Mouse (Mus musculus) liver, embryonic 11.5 days (tissue): ENCODE results near the gene Fam69a. TPM values are rescaled to one million over a fixed set of nuclear protein-coding genes. Genes with fewer than 3 reads are reported as not detected.
"Not testable (repeated sequence)": the region's sequence is repeated elsewhere in the genome, so short reads cannot be mapped to it uniquely, and the experiment has no call there.

Source experiments
- ATAC-seq: fragments of 200-750 bp; cut with Nextera tagmentation; replicated peaks from 2 replicates; pipeline ENCODE4 v1.8.0; 2017; ENCODE audit warnings: moderate number of reproducible peaks, mild to moderate bottlenecking, moderate TSS enrichment, moderate library complexity; ENCODE audit not compliant: low FRiP score
- DNase-seq: peaks from one replicate; pipeline ENCODE4 v3.0.0-alpha.2; 2017; ENCODE audit warnings: low spot score
- H3K27ac ChIP-seq: fragments of 300-500 bp; sonication (generic); 2 replicates; pipeline ENCODE4 v1.5.1; 2014; ENCODE audit warnings: mild to moderate bottlenecking, low read depth, low read length, control low read depth
- H3K27me3 ChIP-seq: fragments of 300-500 bp; sonication (generic); replicated peaks from 2 replicates; pipeline ENCODE4 v1.6.1; 2014; ENCODE audit warnings: low read length, mixed read lengths; ENCODE audit not compliant: control insufficient read depth, insufficient read depth
- H3K36me3 ChIP-seq: fragments of 300-500 bp; sonication (generic); 2 replicates; pipeline ENCODE4 v1.6.1; 2014; ENCODE audit warnings: mild to moderate bottlenecking, low read length, moderate library complexity, mixed read lengths; ENCODE audit not compliant: control insufficient read depth, insufficient read depth
- H3K4me1 ChIP-seq: fragments of 300-500 bp; sonication (generic); replicated peaks from 2 replicates; pipeline ENCODE4 v1.6.1; 2014; ENCODE audit warnings: low read length, mixed read lengths; ENCODE audit not compliant: control insufficient read depth, insufficient read depth
- H3K4me2 ChIP-seq: fragments of 300-500 bp; sonication (generic); 2 replicates; pipeline ENCODE4 v1.6.1; 2014; ENCODE audit warnings: mild to moderate bottlenecking, control low read depth, moderate library complexity
- H3K4me3 ChIP-seq: fragments of 300-500 bp; sonication (generic); 2 replicates; pipeline ENCODE4 v1.5.1; 2014; ENCODE audit warnings: low read depth, low read length, control low read depth
- H3K9ac ChIP-seq: fragments of 300-500 bp; sonication (generic); 2 replicates; pipeline ENCODE4 v1.6.1; 2014; ENCODE audit warnings: low read depth, low read length, control low read depth
- H3K9me3 ChIP-seq: fragments of 300-500 bp; sonication (generic); 2 replicates; pipeline ENCODE4 v1.6.1; 2016; ENCODE audit warnings: low read length, inconsistent platforms, mixed read lengths; ENCODE audit not compliant: control insufficient read depth
- WGBS: fragments of 180-500 bp; shearing (Covaris S2); extraction: QIAGEN DNeasy Blood & Tissue Kit; methylation state at CpG from one replicate; pipeline ENCODE4 v1.1.7; 2014; 5-methylcytosine and 5-hydroxymethylcytosine counted together
- polyA plus RNA-seq: library from polyadenylated mRNA; unstranded; fragments of >200 nt; fragmentation: Nextera tagmentation; extraction: Ambion mirVana; gene quantifications from 2 replicates; pipeline ENCODE4 v1.2.1, GENCODE M21; 2014

Fam69a gene
- polyA plus RNA-seq, 1 experiment from 2014 or later, result 20.6 TPM

DNA sequence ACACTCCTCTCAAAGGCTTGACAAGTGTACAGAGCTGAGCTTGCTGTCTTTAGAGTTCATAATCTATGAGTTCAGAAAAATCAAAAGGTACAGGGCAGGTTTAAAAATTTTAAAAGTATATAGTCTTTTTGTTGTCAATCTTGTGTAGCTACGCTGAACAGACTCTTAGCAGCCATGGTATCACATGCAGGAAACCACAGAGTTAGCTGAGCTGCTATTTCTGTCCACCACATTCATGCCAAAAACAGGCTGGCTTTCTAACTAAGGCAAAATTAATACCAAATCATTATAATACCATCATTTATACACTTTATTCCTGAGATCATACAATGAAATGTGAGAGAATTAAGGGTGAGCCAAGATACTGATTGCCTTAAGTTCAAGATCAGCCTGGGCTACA is 40.4 kb downstream of the Fam69a start:
- H3K36me3 ChIP-seq, result no peaks in the 10 kb centered on the region
- ATAC-seq, result no peak
- H3K4me1 ChIP-seq, result peaks cover 10% of the 10 kb centered on the region; the same call in 1 of the 2 replicates
- H3K27me3 ChIP-seq, result no peaks in the 10 kb centered on the region
- no peak overlapping the region for H3K9ac ChIP-seq
- no peak for DNase-seq
- WGBS, result 51% methylated on average over 1 of the region's 1 CpGs
- no peak overlapping the region for H3K4me2 ChIP-seq
- H3K9me3 ChIP-seq, result no peaks in the 10 kb centered on the region
- H3K27ac ChIP-seq, result no peak overlapping the region
- no peak overlapping the region for H3K4me3 ChIP-seq

DNA sequence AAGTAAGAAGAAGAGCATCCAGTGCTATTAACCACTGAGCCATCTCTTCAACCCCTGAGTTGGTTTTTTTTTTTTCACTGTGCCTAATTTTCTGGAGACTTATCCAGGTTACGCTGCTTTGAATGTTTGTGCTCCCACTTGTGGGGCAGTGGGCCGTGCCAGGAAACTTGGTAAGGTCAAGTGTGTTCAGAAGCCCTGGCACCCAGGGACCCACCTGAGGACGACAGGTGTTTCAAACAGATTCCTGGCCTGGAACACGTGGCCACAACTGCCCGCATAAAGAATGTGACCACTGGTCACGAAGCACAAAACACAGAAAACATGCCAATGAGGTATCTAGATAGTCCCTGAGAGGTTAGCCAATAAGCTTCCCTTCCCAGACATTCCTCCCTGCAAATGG is 43.4 kb downstream of the Fam69a start:
- 83% methylated on average over 6 of the region's 6 CpGs for WGBS

DNA sequence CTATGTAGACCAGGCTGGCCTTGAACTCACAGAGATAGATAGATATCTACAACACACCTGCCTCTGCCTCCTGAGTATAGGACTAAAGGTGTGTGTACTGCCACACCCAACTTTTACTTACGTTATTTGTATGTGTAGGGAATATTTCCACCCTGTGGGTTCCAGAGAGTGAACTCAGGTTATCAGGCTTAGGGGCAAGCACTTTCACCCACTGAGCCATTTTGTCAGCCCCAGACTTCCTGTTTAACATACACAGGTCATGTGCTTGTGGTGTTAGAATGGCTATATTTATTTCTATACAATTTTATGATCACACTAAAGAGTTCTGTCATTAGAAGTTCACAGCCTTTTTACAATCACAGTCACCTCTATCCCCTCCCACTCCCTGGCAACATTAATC is 43.9 kb downstream of the Fam69a start:
- no peak overlapping the region for H3K4me2 ChIP-seq
- no peaks in the 10 kb centered on the region for H3K27me3 ChIP-seq
- no peak overlapping the region for H3K27ac ChIP-seq
- ATAC-seq, result no peak
- H3K9ac ChIP-seq, result no peak overlapping the region
- no peak overlapping the region for H3K4me3 ChIP-seq
- no peaks in the 10 kb centered on the region for H3K36me3 ChIP-seq
- WGBS, result 59% methylated on average over 1 of the region's 1 CpGs
- H3K4me1 ChIP-seq, result 0 out of 2 replicates have a peak, but pooled peaks cover 3% of the 10 kb centered on the region
- no peaks in the 10 kb centered on the region for H3K9me3 ChIP-seq
- DNase-seq, result no peak

More for the DNA sequence above, 43.4 kb downstream of the Fam69a start:
- 0 out of 2 replicates have a peak, but pooled peaks cover 3% of the 10 kb centered on the region for H3K4me1 ChIP-seq
- no peak overlapping the region for H3K27ac ChIP-seq
- no peak overlapping the region for H3K4me2 ChIP-seq
- no peak overlapping the region for H3K9ac ChIP-seq
- ATAC-seq (no peak), DNase-seq (no peak)
- no peak overlapping the region for H3K4me3 ChIP-seq
- H3K27me3 ChIP-seq, result no peaks in the 10 kb centered on the region
- H3K9me3 ChIP-seq, result no peaks in the 10 kb centered on the region
- H3K36me3 ChIP-seq, result no peaks in the 10 kb centered on the region

DNA sequence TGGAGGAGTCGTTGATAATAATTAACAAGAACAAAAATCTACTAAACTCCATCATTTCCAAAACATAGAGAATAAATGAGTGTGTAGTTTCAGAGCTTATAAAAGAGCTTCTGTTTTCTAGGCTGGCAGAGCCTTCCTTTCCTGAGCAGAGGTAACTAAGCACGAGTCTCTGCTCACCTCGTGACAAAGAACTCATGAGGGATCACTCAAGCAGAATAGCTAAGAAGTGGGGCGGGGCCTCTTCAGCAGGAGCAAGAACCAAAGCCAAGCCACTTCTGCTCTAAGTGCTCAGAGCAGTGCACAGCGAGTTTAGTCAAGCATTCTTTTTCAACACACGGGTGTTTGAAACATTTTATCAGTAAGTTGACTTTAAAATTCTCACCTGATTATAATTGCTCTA is 45.7 kb downstream of the Fam69a start:
- no peaks in the 10 kb centered on the region for H3K36me3 ChIP-seq
- WGBS, result 62% methylated on average over 6 of the region's 6 CpGs
- no peaks in the 10 kb centered on the region for H3K27me3 ChIP-seq
- no peak overlapping the region for H3K27ac ChIP-seq
- no peak overlapping the region for H3K4me3 ChIP-seq
- H3K9ac ChIP-seq, result no peak overlapping the region
- no peak overlapping the region for H3K4me2 ChIP-seq
- H3K9me3 ChIP-seq, result no peaks in the 10 kb centered on the region
- no peak for DNase-seq
- ATAC-seq, result no peak
- H3K4me1 ChIP-seq, result no peaks in the 10 kb centered on the region

DNA sequence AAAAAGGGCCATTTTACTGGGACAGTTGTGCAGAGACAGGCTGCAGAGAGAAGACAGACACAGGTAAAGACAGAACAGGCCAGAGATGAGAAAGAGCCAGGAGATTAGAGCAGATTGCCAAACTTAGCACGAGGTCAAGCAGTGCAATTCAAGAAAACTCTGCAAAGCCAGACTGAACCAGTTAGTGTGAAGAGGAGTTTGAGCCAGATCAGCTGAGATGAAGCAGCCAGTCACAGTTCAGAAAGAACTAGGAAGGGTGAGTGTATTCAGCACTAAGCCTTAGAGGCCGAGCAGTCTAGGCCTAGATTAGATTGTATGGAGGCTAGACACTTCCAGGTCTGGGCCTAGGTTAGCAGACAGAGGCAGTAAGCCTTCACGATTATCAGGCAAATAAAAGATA is 47.2 kb downstream of the Fam69a start:
- Histone ChIP-seq H3K27ac (no peak overlapping the region; the same call in 1 of the 2 replicates), H3K4me1 (peaks cover 2% of the 10 kb centered on the region; the same call in 1 of the 2 replicates), H3K27me3 (no peaks in the 10 kb centered on the region), H3K4me2 (no peak overlapping the region), H3K9me3 (no peaks in the 10 kb centered on the region), H3K9ac (no peak overlapping the region), H3K4me3 (no peak overlapping the region), H3K36me3 (no peaks in the 10 kb centered on the region)
- no peak for ATAC-seq
- WGBS, result 72% methylated on average over 3 of the region's 3 CpGs
- no peak for DNase-seq

DNA sequence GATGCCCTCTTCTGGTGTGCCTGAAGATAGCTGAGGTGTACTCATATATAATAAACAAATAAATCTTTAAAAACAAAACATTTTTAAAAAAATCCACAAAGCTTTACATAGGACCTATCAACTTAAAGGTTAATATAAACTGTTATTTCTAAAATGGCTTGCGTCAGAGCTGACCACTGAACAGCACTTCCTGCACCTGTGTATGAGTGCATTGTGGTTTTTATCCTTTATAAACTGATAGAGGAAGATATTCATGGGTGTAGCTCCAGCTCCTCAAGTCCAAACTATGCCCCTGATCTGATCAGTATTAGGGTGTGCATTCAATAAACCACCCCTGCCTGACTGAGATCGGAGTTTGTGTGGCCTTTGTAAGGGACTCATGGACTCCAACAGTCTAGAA is 48.0 kb downstream of the Fam69a start:
- no peaks in the 10 kb centered on the region for H3K36me3 ChIP-seq
- H3K4me3 ChIP-seq, result no peak overlapping the region
- H3K27ac ChIP-seq, result no peak overlapping the region
- H3K4me2 ChIP-seq, result no peak overlapping the region
- no peaks in the 10 kb centered on the region for H3K9me3 ChIP-seq
- H3K9ac ChIP-seq, result no peak overlapping the region
- 90% methylated on average over 2 of the region's 2 CpGs for WGBS
- DNase-seq (no peak), ATAC-seq (no peak)
- H3K4me1 ChIP-seq, result peaks cover 2% of the 10 kb centered on the region; the same call in 1 of the 2 replicates
- H3K27me3 ChIP-seq, result no peaks in the 10 kb centered on the region

DNA sequence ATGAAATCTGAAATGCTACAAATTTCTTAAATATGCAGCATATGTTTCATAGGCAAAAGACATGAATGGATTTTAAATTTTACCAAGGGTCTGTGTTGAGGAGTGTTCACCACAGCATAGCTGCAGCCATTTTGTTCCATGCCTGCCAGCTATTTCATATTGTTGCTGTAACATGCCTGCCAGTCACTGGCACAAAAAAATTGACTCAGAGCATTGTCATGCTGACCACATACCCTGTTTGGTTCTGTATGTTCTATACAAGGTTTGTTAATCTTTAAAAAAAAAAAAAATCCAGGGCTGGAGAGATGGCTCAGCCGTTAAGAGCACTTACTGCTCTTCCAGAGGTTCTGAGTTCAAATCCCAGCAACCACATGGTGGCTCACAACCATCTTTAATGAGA is 48.4 kb downstream of the Fam69a start:
- H3K4me3 ChIP-seq, H3K4me1 ChIP-seq, H3K36me3 ChIP-seq, DNase-seq, H3K4me2 ChIP-seq, H3K27ac ChIP-seq, H3K9ac ChIP-seq, H3K27me3 ChIP-seq, H3K9me3 ChIP-seq, ATAC-seq: not testable (repeated sequence)
- 80% methylated on average over 1 of the region's 1 CpGs for WGBS

DNA sequence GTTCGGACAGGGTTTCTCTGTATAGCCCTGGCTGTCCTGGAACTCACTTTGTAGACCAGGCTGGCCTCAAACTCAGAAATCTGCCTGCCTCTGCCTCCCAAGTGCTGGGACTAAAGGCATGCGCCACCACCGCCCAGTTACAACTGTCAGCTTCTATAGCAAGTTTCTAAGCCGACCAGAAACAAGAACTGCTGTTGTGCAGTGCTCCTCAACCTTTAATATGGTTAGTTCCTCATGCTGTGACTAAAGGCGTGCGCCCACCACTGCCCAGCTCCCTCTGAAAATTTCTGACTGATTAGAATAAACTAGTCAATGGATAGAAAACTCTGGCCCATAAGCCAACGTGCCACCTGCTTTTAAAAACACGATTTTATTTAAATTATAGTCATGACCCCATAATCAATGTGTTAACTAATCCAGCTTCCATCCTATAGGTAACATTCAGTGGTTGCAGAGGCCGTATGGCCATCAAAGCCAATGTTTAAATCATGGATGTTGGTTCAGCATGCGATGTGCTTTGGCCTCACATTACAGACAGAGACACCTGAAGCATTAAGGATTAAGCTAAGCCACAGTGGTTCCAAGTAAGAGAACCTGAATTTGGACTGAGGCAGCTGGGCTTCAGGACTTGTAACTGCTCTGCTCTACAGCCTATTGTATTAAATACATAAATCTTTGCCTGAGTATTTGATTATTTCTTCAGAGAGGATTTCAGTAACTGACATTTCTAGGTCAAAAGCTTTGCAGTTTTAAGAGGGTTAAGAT is 50.1 kb downstream of the Fam69a start:
- H3K4me3 ChIP-seq, result no peak overlapping the region
- ATAC-seq (no peak), DNase-seq (no peak)
- H3K4me1 ChIP-seq, result peaks cover 5% of the 10 kb centered on the region; the same call in 1 of the 2 replicates
- WGBS, result 84% methylated on average over 10 of the region's 10 CpGs
- no peak overlapping the region for H3K27ac ChIP-seq
- no peak overlapping the region for H3K4me2 ChIP-seq
- no peaks in the 10 kb centered on the region for H3K9me3 ChIP-seq
- no peaks in the 10 kb centered on the region for H3K27me3 ChIP-seq
- H3K9ac ChIP-seq, result no peak overlapping the region
- no peaks in the 10 kb centered on the region for H3K36me3 ChIP-seq
